Mouse (Mus musculus) 3T3-L1 (cell line): ENCODE results near the gene Gmppb.
A peak's percentile ranks its signal among the peaks of the same experiment; 100 is the strongest.

Source experiments
- DNase-seq: peaks from one replicate; pipeline ENCODE4 v3.0.0-alpha.2; 2015; ENCODE audit warnings: low read depth, low spot score

The Gmppb gene

GRCm38 (mm10) chr9:108051184-108051930 lies 2.3 kb downstream of the Gmppb start:
- no peak for DNase-seq

GRCm38 (mm10) chr9:108051931-108052220 lies 2.8 kb downstream of the Gmppb start:
- no peak for DNase-seq

GRCm38 (mm10) chr9:108052411-108052810 lies 3.4 kb downstream of the Gmppb start:
- no peak for DNase-seq

- DNase-seq: peak; percentile 98
These were observed 4.0 kb downstream of the Gmppb start, which contains the start of gene Amigo3 for GRCm38 (mm10) chr9:108052885-108053664. Gene Amigo3, plus strand, starts transcription at chr9:108053159.

- DNase-seq: no peak
These were observed 4.7 kb downstream of the Gmppb start for GRCm38 (mm10) chr9:108053665-108054225.

- DNase-seq: no peak
These were observed 5.4 kb downstream of the Gmppb start for GRCm38 (mm10) chr9:108054331-108055040.

GRCm38 (mm10) chr9:108055061-108055460 lies 6.0 kb downstream of the Gmppb start:
- no peak for DNase-seq

GRCm38 (mm10) chr9:108055661-108056237 lies 6.7 kb downstream of the Gmppb start:
- DNase-seq: no peak

GRCm38 (mm10) chr9:108056361-108057261 lies 7.6 kb downstream of the Gmppb start:
- no peak for DNase-seq

GRCm38 (mm10) chr9:108057262-108057562 lies 8.2 kb downstream of the Gmppb start:
- no peak for DNase-seq

- no peak for DNase-seq
These were observed 9.2 kb downstream of the Gmppb start for GRCm38 (mm10) chr9:108058291-108058690.

GRCm38 (mm10) chr9:108062142-108062541 lies 13.1 kb downstream of the Gmppb start:
- DNase-seq: no peak

GRCm38 (mm10) chr9:108063361-108063760 lies 14.3 kb downstream of the Gmppb start:
- DNase-seq: no peak

GRCm38 (mm10) chr9:108065491-108066011 lies 16.5 kb downstream of the Gmppb start:
- peak; percentile 77 for DNase-seq

- DNase-seq: no peak
These were observed 18.2 kb downstream of the Gmppb start for GRCm38 (mm10) chr9:108067199-108067598.

- DNase-seq: peak; percentile 93
These were observed 18.9 kb downstream of the Gmppb start for GRCm38 (mm10) chr9:108067900-108068299.

- DNase-seq: no peak
These were observed 20.0 kb downstream of the Gmppb start for GRCm38 (mm10) chr9:108069007-108069406.

GRCm38 (mm10) chr9:108069529-108069928 lies 20.5 kb downstream of the Gmppb start:
- DNase-seq: no peak

- no peak for DNase-seq
These were observed 22.8 kb downstream of the Gmppb start for GRCm38 (mm10) chr9:108071801-108072200.

GRCm38 (mm10) chr9:108072481-108072924 lies 23.5 kb downstream of the Gmppb start:
- DNase-seq: no peak
